Mouse (Mus musculus): ENCODE measurements around the gene Serpinf2.
A peak's percentile ranks its signal among the peaks of the same experiment; 100 is the strongest.
"Not testable (repeated sequence)": the region's sequence is repeated elsewhere in the genome, so short reads cannot be mapped to it uniquely, and the experiment has no call there.

The Serpinf2 gene

GRCm38 (mm10) chr11:75459141-75459711, 19.8 kb upstream of the Serpinf2 start:
- no peak for DNase-seq (ENCODE audit: low spot score)

- no peak for DNase-seq (ENCODE audit: low spot score)
These were observed 19.2 kb upstream of the Serpinf2 start for GRCm38 (mm10) chr11:75458628-75459041.

- DNase-seq (ENCODE audit: low spot score), result no peak
These were observed 18.8 kb upstream of the Serpinf2 start for GRCm38 (mm10) chr11:75458169-75458568.

GRCm38 (mm10) chr11:75456440-75456871, 17.1 kb upstream of the Serpinf2 start:
- no peak for DNase-seq (ENCODE audit: low spot score)

GRCm38 (mm10) chr11:75455971-75456370, 16.6 kb upstream of the Serpinf2 start:
- not testable (repeated sequence) for DNase-seq (ENCODE audit: low spot score)

- no peak for DNase-seq (ENCODE audit: low spot score)
These were observed 15.8 kb upstream of the Serpinf2 start for GRCm38 (mm10) chr11:75455041-75455736.

GRCm38 (mm10) chr11:75453991-75454930, 14.9 kb upstream of the Serpinf2 start, which contains the start of gene Wdr81:
Gene Wdr81 (minus strand): TSS chr11:75454717.
- DNase-seq (ENCODE audit: low spot score), result peak; percentile 77

GRCm38 (mm10) chr11:75452812-75453557, 13.6 kb upstream of the Serpinf2 start:
- no peak for DNase-seq (ENCODE audit: low spot score)

GRCm38 (mm10) chr11:75452081-75452480, 12.7 kb upstream of the Serpinf2 start:
- DNase-seq (ENCODE audit: low spot score), result no peak

GRCm38 (mm10) chr11:75450936-75451335, 11.5 kb upstream of the Serpinf2 start:
- DNase-seq (ENCODE audit: low spot score), result no peak

GRCm38 (mm10) chr11:75450304-75450908, 11.0 kb upstream of the Serpinf2 start:
- no peak for DNase-seq (ENCODE audit: low spot score)

GRCm38 (mm10) chr11:75449695-75450094, 10.3 kb upstream of the Serpinf2 start:
- DNase-seq (ENCODE audit: low spot score), result no peak

- DNase-seq (ENCODE audit: low spot score), result no peak
These were observed 9.2 kb upstream of the Serpinf2 start for GRCm38 (mm10) chr11:75448575-75448974.

GRCm38 (mm10) chr11:75443711-75444110, 4.3 kb upstream of the Serpinf2 start:
- DNase-seq (ENCODE audit: low spot score), result no peak

- no peak for DNase-seq (ENCODE audit: low spot score)
These were observed 2.2 kb upstream of the Serpinf2 start for GRCm38 (mm10) chr11:75441601-75442000.

- no peak for DNase-seq (ENCODE audit: low spot score)
These were observed 1.6 kb upstream of the Serpinf2 start for GRCm38 (mm10) chr11:75441034-75441433.

- no peak for DNase-seq (ENCODE audit: low spot score)
These were observed 560 bp upstream of the Serpinf2 start for GRCm38 (mm10) chr11:75439951-75440350.

GRCm38 (mm10) chr11:75438804-75439203, 587 bp downstream of the Serpinf2 start:
- no peak for DNase-seq (ENCODE audit: low spot score)

GRCm38 (mm10) chr11:75438194-75438593, 1.2 kb downstream of the Serpinf2 start:
- no peak for DNase-seq (ENCODE audit: low spot score)

GRCm38 (mm10) chr11:75434138-75434537, 5.3 kb downstream of the Serpinf2 start:
- DNase-seq (ENCODE audit: low spot score), result no peak

- no peak for DNase-seq (ENCODE audit: low spot score)
These were observed 8.1 kb downstream of the Serpinf2 start for GRCm38 (mm10) chr11:75431307-75431706.

Measured in ovary, postnatal 10 days (tissue).